Mouse (Mus musculus) MEL (cell line): ENCODE measurements at regions not wholly inside any gene's neighbourhood (a gene's known extent, or its start where the extent isn't known, plus 50 kb on each side); places are given as distances from the start of the nearest gene placed in this dataset.

ENCODE experiments used
- CHD2 ChIP-seq: IDR thresholded peaks from 2 replicates; pipeline ENCODE4 v1.6.1; 2011; ENCODE audit warnings: low read length, improper control_type of control experiment
- CTCF ChIP-seq, 3 experiments: IDR thresholded peaks in 2 of 3; conservative IDR thresholded peaks in 1 of 3; 2 replicates each; pipeline ENCODE4 v1.5.1; 2011 to 2012; ENCODE audit warnings: low read length in 3 of 3, low read depth in 2 of 3, mild to moderate bottlenecking in 2 of 3, improper control_type of control experiment in 1 of 3, inconsistent platforms in 1 of 3, mixed read lengths in 1 of 3, moderate library complexity in 1 of 3; ENCODE audit not compliant: control insufficient read depth in 1 of 3, insufficient read depth in 1 of 3, poor library complexity in 1 of 3, severe bottlenecking in 1 of 3
- E2F4 ChIP-seq: IDR thresholded peaks from 2 replicates; pipeline ENCODE4 v1.6.1; 2011; ENCODE audit warnings: low read depth, low read length, improper control_type of control experiment, borderline replicate concordance
- ELF1 ChIP-seq: IDR thresholded peaks from 2 replicates; pipeline ENCODE4 v1.6.1; 2014; ENCODE audit warnings: low read depth, mild to moderate bottlenecking, inconsistent platforms, low read length, improper control_type of control experiment, moderate library complexity
- EP300 ChIP-seq, 2 experiments: IDR thresholded peaks; 2 replicates each; pipeline ENCODE4 v1.6.1; 2011; ENCODE audit warnings: improper control_type of control experiment in 2 of 2, low read length in 2 of 2, low read depth in 1 of 2, mild to moderate bottlenecking in 1 of 2
- MYB ChIP-seq: IDR thresholded peaks from 2 replicates; pipeline ENCODE4 v1.6.1; 2011; ENCODE audit warnings: mild to moderate bottlenecking, low read depth, low read length, improper control_type of control experiment
- POLR2A ChIP-seq, 2 experiments: IDR thresholded peaks; 2 replicates each; pipeline ENCODE4 v1.6.1; 2011 to 2012; ENCODE audit warnings: low read length in 2 of 2, mild to moderate bottlenecking in 2 of 2, control low read depth in 1 of 2, improper control_type of control experiment in 1 of 2, low read depth in 1 of 2, moderate library complexity in 1 of 2; ENCODE audit not compliant: control insufficient read depth in 1 of 2, insufficient read depth in 1 of 2, poor library complexity in 1 of 2
- TAL1 ChIP-seq: IDR thresholded peaks from 2 replicates; pipeline ENCODE4 v1.6.1; 2012; ENCODE audit warnings: mild to moderate bottlenecking, inconsistent platforms, low read length, moderate library complexity, mixed read lengths
- USF2 ChIP-seq, 2 experiments: IDR thresholded peaks; 2 replicates each; pipeline ENCODE4 v1.6.1; 2011 to 2012; ENCODE audit warnings: improper control_type of control experiment in 2 of 2, low read length in 2 of 2, borderline replicate concordance in 1 of 2, inconsistent platforms in 1 of 2, low read depth in 1 of 2, mild to moderate bottlenecking in 1 of 2; ENCODE audit not compliant: insufficient read depth in 1 of 2
- ZMIZ1 ChIP-seq: IDR thresholded peaks from 2 replicates; pipeline ENCODE4 v1.6.1; 2012; ENCODE audit warnings: low read depth, mild to moderate bottlenecking, inconsistent platforms, low read length, improper control_type of control experiment, moderate library complexity

DNA sequence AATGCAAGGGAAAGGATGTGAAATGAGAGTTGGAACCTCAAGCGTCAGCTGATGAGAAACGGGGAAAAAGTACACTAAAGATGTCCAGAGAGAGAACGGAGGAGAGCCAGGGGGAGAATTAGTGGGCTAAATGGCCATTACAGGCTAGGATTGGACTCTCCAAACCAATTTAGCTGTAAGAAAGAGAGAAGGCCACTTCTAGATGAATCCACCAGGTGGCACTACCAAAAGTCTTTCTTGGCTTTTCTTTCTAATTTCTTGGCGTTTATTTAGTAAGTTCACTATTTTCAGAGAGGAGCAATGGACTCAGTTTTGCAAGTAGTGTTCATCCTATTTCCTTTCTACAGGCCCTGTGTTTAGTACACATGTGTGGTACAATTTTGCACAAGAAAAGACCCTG, 97.6 kb downstream of the Arrdc4 start:
- TF ChIP-seq ZMIZ1 (no peak), USF2 (IDR thresholded peaks at IDR 0.05; ENCODE audit: borderline replicate concordance in 1 of 2, insufficient read depth in 1 of 2, low read depth in 1 of 2, low read length in 2 of 2) (no peak), MYB (no peak), POLR2A (IDR thresholded peaks at IDR 0.05; ENCODE audit: control insufficient read depth in 1 of 2, insufficient read depth in 1 of 2, low read depth in 1 of 2, low read length in 2 of 2, poor library complexity in 1 of 2) (no peak), CTCF (IDR thresholded peaks at IDR 0.05 in 2 of 3, conservative IDR thresholded peaks at IDR 0.05 in 1 of 3; ENCODE audit: control insufficient read depth in 1 of 3, insufficient read depth in 1 of 3, low read depth in 2 of 3, low read length in 3 of 3, poor library complexity in 1 of 3, severe bottlenecking in 1 of 3) (no peak), TAL1 (no peak), CHD2 (no peak), EP300 (IDR thresholded peaks at IDR 0.05; ENCODE audit: low read depth in 1 of 2, low read length in 2 of 2) (no peak), E2F4 (no peak), ELF1 (no peak)
